Mouse (Mus musculus) hindbrain, embryonic 16.5 days (tissue): ENCODE measurements around the gene Trim21. TPM values are rescaled to one million over a fixed set of nuclear protein-coding genes. Genes with fewer than 3 reads are reported as not detected.
A peak's percentile ranks its signal among the peaks of the same experiment; 100 is the strongest.

Experiments used
- ATAC-seq: fragments of 200-750 bp; cut with Nextera tagmentation; 2 replicates; pipeline ENCODE4 v1.8.0; 2017; ENCODE audit warnings: moderate TSS enrichment, moderate library complexity
- H3K27ac ChIP-seq: fragments of 300-500 bp; sonication (generic); 2 replicates; pipeline ENCODE4 v1.5.1; 2014; ENCODE audit warnings: low read depth, mild to moderate bottlenecking, control low read depth, low read length, moderate library complexity
- H3K27me3 ChIP-seq: fragments of 300-500 bp; sonication (generic); replicated peaks from 2 replicates; pipeline ENCODE4 v1.6.1; 2014; ENCODE audit warnings: low read length; ENCODE audit not compliant: control insufficient read depth, insufficient read depth
- H3K36me3 ChIP-seq: fragments of 300-500 bp; sonication (generic); 2 replicates; pipeline ENCODE4 v1.6.1; 2014; ENCODE audit warnings: mild to moderate bottlenecking, low read length, moderate library complexity, mixed read lengths; ENCODE audit not compliant: control insufficient read depth, insufficient read depth
- H3K4me1 ChIP-seq: fragments of 300-500 bp; sonication (generic); 2 replicates; pipeline ENCODE4 v1.6.1; 2014; ENCODE audit warnings: low read depth, low read length; ENCODE audit not compliant: control insufficient read depth, insufficient read depth
- H3K4me2 ChIP-seq: fragments of 300-500 bp; sonication (generic); 2 replicates; pipeline ENCODE4 v1.6.1; 2014; ENCODE audit warnings: mild to moderate bottlenecking, low read length, control low read depth, moderate library complexity
- H3K4me3 ChIP-seq: fragments of 300-500 bp; sonication (generic); 2 replicates; pipeline ENCODE4 v1.5.1; 2014; ENCODE audit warnings: mild to moderate bottlenecking, low read length, control low read depth, moderate library complexity
- H3K9ac ChIP-seq: fragments of 300-500 bp; sonication (generic); 2 replicates; pipeline ENCODE4 v1.6.1; 2014; ENCODE audit warnings: low read depth, mild to moderate bottlenecking, control low read depth, low read length, moderate library complexity
- H3K9me3 ChIP-seq: fragments of 300-500 bp; sonication (generic); 2 replicates; pipeline ENCODE4 v1.6.1; 2014; ENCODE audit warnings: mild to moderate bottlenecking, low read length, moderate library complexity; ENCODE audit not compliant: control insufficient read depth
- WGBS: fragments of 180-500 bp; shearing (Covaris S2); extraction: QIAGEN DNeasy Blood & Tissue Kit; methylation state at CpG from one replicate; pipeline ENCODE4 v1.1.7; 2014; 5-methylcytosine and 5-hydroxymethylcytosine counted together
- polyA plus RNA-seq: library from polyadenylated mRNA; unstranded; fragments of >200 nt; fragmentation: Nextera tagmentation; extraction: Ambion mirVana; gene quantifications from 2 replicates; pipeline ENCODE4 v1.2.1, GENCODE M21; 2015

Trim21 gene
- 0.09 and 0.26 TPM in 2 replicates for polyA plus RNA-seq

- peak; percentile 74 for ATAC-seq
- peak within 1 kb of the TSS; percentile 42 for H3K9ac ChIP-seq
- H3K4me3 ChIP-seq, result peak within 1 kb of the TSS; percentile 34
- WGBS, result 25% methylated on average over 10 of the region's 10 CpGs
- H3K36me3 ChIP-seq, result no peaks in the 10 kb centered on the region
- no peaks in the 10 kb centered on the region for H3K9me3 ChIP-seq
- peak within 1 kb of the TSS; percentile 39 for H3K4me2 ChIP-seq
- H3K27ac ChIP-seq, result no peak within 1 kb of the TSS
- H3K4me1 ChIP-seq, result no peaks in the 10 kb centered on the region
- no peaks in the 10 kb centered on the region for H3K27me3 ChIP-seq
Observed at GRCm38 (mm10) chr7:102564999-102565997, at the start of gene Trim21. TSS of gene Trim21 (minus strand) at chr7:102565486.

GRCm38 (mm10) chr7:102597378-102598031 lies 32.2 kb upstream of the Trim21 start, which contains the start of gene Olfr552:
TSS of gene Olfr552 (plus strand) at chr7:102597770.
- H3K4me2 ChIP-seq, result no peak within 1 kb of the TSS
- no peaks in the 10 kb centered on the region for H3K9me3 ChIP-seq
- H3K4me3 ChIP-seq, result no peak within 1 kb of the TSS
- no peak within 1 kb of the TSS for H3K9ac ChIP-seq
- H3K36me3 ChIP-seq, result no peaks in the 10 kb centered on the region
- no peaks in the 10 kb centered on the region for H3K27me3 ChIP-seq
- H3K27ac ChIP-seq, result no peak within 1 kb of the TSS
- WGBS, result 60% methylated on average over 1 of the region's 1 CpGs
- no peak for ATAC-seq
- H3K4me1 ChIP-seq, result no peaks in the 10 kb centered on the region

GRCm38 (mm10) chr7:102591786-102592185 lies 26.5 kb upstream of the Trim21 start, which contains the start of gene Olfr551:
TSS of gene Olfr551 (minus strand) at chr7:102591886.
- 95% methylated on average over 3 of the region's 3 CpGs for WGBS
- Histone ChIP-seq H3K4me2 (no peak within 1 kb of the TSS), H3K27ac (no peak within 1 kb of the TSS), H3K9me3 (no peaks in the 10 kb centered on the region), H3K27me3 (no peaks in the 10 kb centered on the region), H3K4me3 (no peak within 1 kb of the TSS), H3K4me1 (no peaks in the 10 kb centered on the region), H3K9ac (no peak within 1 kb of the TSS), H3K36me3 (no peaks in the 10 kb centered on the region)
- ATAC-seq, result no peak

GRCm38 (mm10) chr7:102575998-102576397 lies 10.7 kb upstream of the Trim21 start:
- no peak overlapping the region for H3K4me2 ChIP-seq
- ATAC-seq, result no peak
- no peak overlapping the region for H3K4me3 ChIP-seq
- no peaks in the 10 kb centered on the region; the same call in 1 of the 2 replicates for H3K4me1 ChIP-seq
- H3K36me3 ChIP-seq, result no peaks in the 10 kb centered on the region
- no peak overlapping the region for H3K9ac ChIP-seq
- H3K27me3 ChIP-seq, result no peaks in the 10 kb centered on the region
- 78% methylated on average over 6 of the region's 6 CpGs for WGBS
- no peaks in the 10 kb centered on the region for H3K9me3 ChIP-seq
- H3K27ac ChIP-seq, result no peak overlapping the region

GRCm38 (mm10) chr7:102573174-102573830 lies 8.0 kb upstream of the Trim21 start:
- Histone ChIP-seq H3K4me2 (no peak overlapping the region), H3K4me3 (no peak overlapping the region), H3K4me1 (no peaks in the 10 kb centered on the region; the same call in 1 of the 2 replicates), H3K27me3 (no peaks in the 10 kb centered on the region), H3K9ac (no peak overlapping the region), H3K36me3 (no peaks in the 10 kb centered on the region), H3K9me3 (no peaks in the 10 kb centered on the region), H3K27ac (no peak overlapping the region)
- WGBS, result 68% methylated on average over 3 of the region's 3 CpGs
- ATAC-seq, result no peak; the same call in 1 of the 2 replicates

GRCm38 (mm10) chr7:102571142-102571541 lies 5.9 kb upstream of the Trim21 start, which contains the start of gene Olfr550:
TSS of gene Olfr550 (plus strand) at chr7:102571442.
- Histone ChIP-seq H3K4me3 (no peak within 1 kb of the TSS), H3K36me3 (no peaks in the 10 kb centered on the region), H3K9ac (no peak within 1 kb of the TSS), H3K27ac (no peak within 1 kb of the TSS), H3K4me2 (no peak within 1 kb of the TSS), H3K4me1 (no peaks in the 10 kb centered on the region; the same call in 1 of the 2 replicates), H3K9me3 (no peaks in the 10 kb centered on the region), H3K27me3 (no peaks in the 10 kb centered on the region)
- 92% methylated on average over 8 of the region's 8 CpGs for WGBS
- ATAC-seq, result no peak

- H3K4me3 ChIP-seq, result no peak overlapping the region
Observed at GRCm38 (mm10) chr7:102566219-102566618, 933 bp upstream of the Trim21 start.

GRCm38 (mm10) chr7:102553279-102553678 lies 12.0 kb downstream of the Trim21 start:
- 79% methylated on average over 3 of the region's 3 CpGs for WGBS
- no peak overlapping the region for H3K4me2 ChIP-seq

More at GRCm38 (mm10) chr7:102566219-102566618, 933 bp upstream of the Trim21 start:
- no peak overlapping the region for H3K4me2 ChIP-seq
- H3K4me1 ChIP-seq, result no peaks in the 10 kb centered on the region
- H3K36me3 ChIP-seq, result no peaks in the 10 kb centered on the region
- H3K9me3 ChIP-seq, result no peaks in the 10 kb centered on the region
- no peaks in the 10 kb centered on the region for H3K27me3 ChIP-seq
- WGBS, result 91% methylated on average over 4 of the region's 4 CpGs
- no peak overlapping the region for H3K9ac ChIP-seq
- no peak overlapping the region for H3K27ac ChIP-seq
- ATAC-seq, result no peak

More at GRCm38 (mm10) chr7:102553279-102553678, 12.0 kb downstream of the Trim21 start:
- Histone ChIP-seq H3K27ac (no peak overlapping the region), H3K4me1 (no peaks in the 10 kb centered on the region), H3K4me3 (no peak overlapping the region), H3K9me3 (no peaks in the 10 kb centered on the region), H3K9ac (no peak overlapping the region), H3K27me3 (no peaks in the 10 kb centered on the region), H3K36me3 (no peaks in the 10 kb centered on the region)
- ATAC-seq, result no peak
